In genomic region chr4:125126761-125127160, GRCm38 (mm10) we compare ENCODE assay signal across 8 mouse cellular contexts. TPM values are rescaled to one million over a fixed set of nuclear protein-coding genes. Genes with fewer than 3 reads are reported as not detected.
DNase-seq lines count a peak whose midpoint lies in the region; ATAC-seq and TF ChIP-seq lines count a peak whose summit lies in the region.

No protein-coding gene starts in this region.

- H3K4me1 ChIP-seq in lung, adult 2 months (ENCODE audit: control insufficient read depth, insufficient read depth, low read length), result peaks cover 38% of the 10 kb centered on the region
- peaks cover 17% of the 10 kb centered on the region; the same call in 1 of the 2 replicates for H3K4me1 ChIP-seq in embryonic facial prominence, embryonic 14.5 days (ENCODE audit: control insufficient read depth, insufficient read depth, low read length)
- peaks cover 43% of the 10 kb centered on the region for H3K4me1 ChIP-seq in intestine, embryonic 15.5 days (replicated peaks)
- H3K4me1 ChIP-seq in neural tube, embryonic 12.5 days, result peaks cover 19% of the 10 kb centered on the region

- peak overlapping the region; percentile 93 for H3K4me3 ChIP-seq in lung, adult 2 months (replicated peaks; ENCODE audit: extremely low read depth, low read depth, low read length)
- H3K4me3 ChIP-seq in embryonic facial prominence, embryonic 14.5 days (ENCODE audit: low read depth, low read length), result peak overlapping the region; percentile 68
- peak overlapping the region; percentile 64 for H3K4me3 ChIP-seq in intestine, embryonic 15.5 days (replicated peaks)
- no peak overlapping the region; the same call in 1 of the 2 replicates for H3K4me3 ChIP-seq in neural tube, embryonic 12.5 days

- no peak for TF ChIP-seq POLR2A in lung, adult 2 months (IDR thresholded peaks at IDR 0.05; ENCODE audit: borderline replicate concordance, extremely low read depth, low read depth, low read length)

- no peak overlapping the region for H3K27ac ChIP-seq in embryonic facial prominence, embryonic 14.5 days (replicated peaks; ENCODE audit: low read depth, low read length)
- no peak overlapping the region for H3K27ac ChIP-seq in intestine, embryonic 15.5 days
- no peak overlapping the region for H3K27ac ChIP-seq in neural tube, embryonic 12.5 days

- no peaks in the 10 kb centered on the region for H3K9me3 ChIP-seq in embryonic facial prominence, embryonic 14.5 days (ENCODE audit: control insufficient read depth, low read length)
- H3K9me3 ChIP-seq in intestine, embryonic 15.5 days, result no peaks in the 10 kb centered on the region
- H3K9me3 ChIP-seq in neural tube, embryonic 12.5 days, result no peaks in the 10 kb centered on the region

- TF ChIP-seq CTCF in lung, adult 2 months (IDR thresholded peaks at IDR 0.05; ENCODE audit: insufficient read depth, low read length), result no peak

- no peaks in the 10 kb centered on the region for H3K36me3 ChIP-seq in embryonic facial prominence, embryonic 14.5 days (ENCODE audit: control insufficient read depth, insufficient read depth, low read length)
- no peaks in the 10 kb centered on the region for H3K36me3 ChIP-seq in intestine, embryonic 15.5 days
- H3K36me3 ChIP-seq in neural tube, embryonic 12.5 days, result no peaks in the 10 kb centered on the region

- no peak for DNase-seq in lung, adult 2 months
- DNase-seq in lung, postnatal 14 days, result no peak
- DNase-seq in embryonic facial prominence, embryonic 14.5 days (ENCODE audit: low spot score), result no peak
- no peak for DNase-seq in ovary, postnatal 10 days (ENCODE audit: low spot score)
- DNase-seq in layer of hippocampus, postnatal 36 days, result no peak

- H3K9ac ChIP-seq in embryonic facial prominence, embryonic 14.5 days (ENCODE audit: low read depth, low read length), result no peak overlapping the region; the same call in 1 of the 2 replicates
- no peak overlapping the region for H3K9ac ChIP-seq in intestine, embryonic 15.5 days
- no peak overlapping the region for H3K9ac ChIP-seq in neural tube, embryonic 12.5 days

- peaks cover 9% of the 10 kb centered on the region; the same call in 1 of the 2 replicates for H3K27me3 ChIP-seq in embryonic facial prominence, embryonic 14.5 days (replicated peaks; ENCODE audit: control insufficient read depth, insufficient read depth, low read length)
- no peaks in the 10 kb centered on the region for H3K27me3 ChIP-seq in intestine, embryonic 15.5 days (replicated peaks)
- peaks cover 15% of the 10 kb centered on the region for H3K27me3 ChIP-seq in neural tube, embryonic 12.5 days (replicated peaks)

- ATAC-seq in embryonic facial prominence, embryonic 14.5 days (ENCODE audit: low read depth), result no peak
- ATAC-seq in intestine, embryonic 15.5 days, result no peak
- no peak for ATAC-seq in neural tube, embryonic 12.5 days (ENCODE audit: low FRiP score, low read depth)
- no peak for ATAC-seq in monocyte, adult 5-6 weeks (replicated peaks; ENCODE audit: insufficient number of reproducible peaks, low FRiP score, low TSS enrichment, poor library complexity, severe bottlenecking)

- 49% methylated on average over 7 of the region's 7 CpGs for WGBS in lung, adult 2 months
- 78% methylated on average over 7 of the region's 7 CpGs for WGBS in embryonic facial prominence, embryonic 14.5 days
- WGBS in intestine, embryonic 15.5 days, result 72% methylated on average over 7 of the region's 7 CpGs
- 90% methylated on average over 7 of the region's 7 CpGs for WGBS in neural tube, embryonic 12.5 days

- peak overlapping the region; percentile 99 for H3K4me2 ChIP-seq in embryonic facial prominence, embryonic 14.5 days (ENCODE audit: low read depth, low read length)
- peak overlapping the region; percentile 94 for H3K4me2 ChIP-seq in intestine, embryonic 15.5 days (replicated peaks)
- peak overlapping the region; percentile 99 for H3K4me2 ChIP-seq in neural tube, embryonic 12.5 days (replicated peaks)

RNA-seq across cellular contexts. Expression of gene Zc3h12a, which starts 0.9 kb away (rescaled TPM):
- polyA plus RNA-seq in lung, adult 2 months (2012; rRNA removed), result 11.9 and 13.9 TPM in 2 replicates
- 0.71 and 1.2 TPM in 2 replicates for polyA plus RNA-seq in embryonic facial prominence, embryonic 14.5 days (2014; fragmentation: Nextera tagmentation; extraction: Ambion mirVana)
- polyA plus RNA-seq in intestine, embryonic 15.5 days (2015; fragmentation: Nextera tagmentation; extraction: Ambion mirVana), result 1.4 and 1.8 TPM in 2 replicates
- polyA plus RNA-seq in neural tube, embryonic 12.5 days (2016; fragmentation: Nextera tagmentation; extraction: Ambion mirVana), result 0.39 and 0.49 TPM in 2 replicates
- total RNA-seq in monocyte, adult 5-6 weeks (2017), result 21.4 to 36.0 TPM (median 24.0 TPM) in 3 replicates
- total RNA-seq in layer of hippocampus, postnatal 36 days (2021), result 1 to 10 TPM in 1 of 2 experiments, under 1 TPM in 1; 0.83 to 1.2 TPM

RNA-seq across cellular contexts. Expression of gene Meaf6, which starts 41.8 kb away (rescaled TPM):
- 9.5 and 14.2 TPM in 2 replicates for polyA plus RNA-seq in lung, adult 2 months (2012; rRNA removed)
- polyA plus RNA-seq in embryonic facial prominence, embryonic 14.5 days (2014; fragmentation: Nextera tagmentation; extraction: Ambion mirVana), result 53.5 and 56.4 TPM in 2 replicates
- 47.1 and 50.8 TPM in 2 replicates for polyA plus RNA-seq in intestine, embryonic 15.5 days (2015; fragmentation: Nextera tagmentation; extraction: Ambion mirVana)
- polyA plus RNA-seq in neural tube, embryonic 12.5 days (2016; fragmentation: Nextera tagmentation; extraction: Ambion mirVana), result 120 and 129 TPM in 2 replicates
- total RNA-seq in monocyte, adult 5-6 weeks (2017), result 17.3 to 37.0 TPM (median 34.6 TPM) in 3 replicates
- 100 to 1,000 TPM; 112 to 118 TPM for total RNA-seq in layer of hippocampus, postnatal 36 days (2021)
